Mouse (Mus musculus): ENCODE measurements around the gene Il20ra.
A peak's percentile ranks its signal among the peaks of the same experiment; 100 is the strongest.
"Not testable (repeated sequence)": the region's sequence is repeated elsewhere in the genome, so short reads cannot be mapped to it uniquely, and the experiment has no call there.

Il20ra gene

DNA sequence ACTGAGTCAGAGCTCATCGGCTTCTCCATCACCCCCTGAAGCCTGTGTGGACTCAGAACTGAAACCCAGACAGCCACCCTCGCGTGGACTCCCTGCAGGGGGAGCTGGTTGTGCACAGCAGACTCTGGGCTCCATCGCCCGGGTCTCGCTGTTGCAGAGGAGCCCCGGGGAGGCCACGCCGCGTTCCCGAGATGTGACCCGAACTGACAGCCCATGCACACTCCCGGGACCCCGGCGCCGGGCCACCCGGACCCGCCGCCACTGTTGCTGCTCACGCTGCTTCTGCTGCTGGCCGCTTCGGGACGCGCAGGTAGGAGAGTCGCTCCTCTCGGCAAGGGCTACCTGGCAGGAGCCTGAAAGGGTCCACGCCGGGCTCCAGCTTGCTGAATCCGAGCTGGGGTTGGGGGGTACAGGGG, at the start of gene Il20ra:
Gene Il20ra (plus strand): TSS at position 150 of the 416 bp plus-strand sequence.
- peak in 1 of 2 experiments; percentile 33 for DNase-seq (ENCODE audit: low spot score in 2 of 2)

DNA sequence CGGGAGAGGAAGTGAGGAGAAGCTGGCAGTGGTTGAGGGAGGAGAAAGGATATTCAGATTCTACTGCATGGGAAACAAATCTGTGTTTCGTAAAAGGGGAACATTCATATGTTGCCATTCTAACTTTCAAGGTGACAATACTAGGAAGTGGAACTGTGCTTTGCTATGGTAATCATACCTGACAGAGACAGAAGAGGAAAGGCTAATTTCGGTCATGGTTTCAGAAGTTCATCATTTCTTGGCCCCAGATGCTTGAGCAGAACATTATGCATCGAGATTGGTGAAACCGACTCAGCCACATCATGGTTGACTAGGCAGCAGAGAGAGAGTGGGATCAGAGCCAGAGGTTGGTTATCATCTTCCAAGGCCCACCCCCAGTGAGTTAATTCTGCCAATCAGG, 43.4 kb upstream of the Il20ra start:
- no peak for DNase-seq (ENCODE audit: low spot score in 2 of 2)

DNA sequence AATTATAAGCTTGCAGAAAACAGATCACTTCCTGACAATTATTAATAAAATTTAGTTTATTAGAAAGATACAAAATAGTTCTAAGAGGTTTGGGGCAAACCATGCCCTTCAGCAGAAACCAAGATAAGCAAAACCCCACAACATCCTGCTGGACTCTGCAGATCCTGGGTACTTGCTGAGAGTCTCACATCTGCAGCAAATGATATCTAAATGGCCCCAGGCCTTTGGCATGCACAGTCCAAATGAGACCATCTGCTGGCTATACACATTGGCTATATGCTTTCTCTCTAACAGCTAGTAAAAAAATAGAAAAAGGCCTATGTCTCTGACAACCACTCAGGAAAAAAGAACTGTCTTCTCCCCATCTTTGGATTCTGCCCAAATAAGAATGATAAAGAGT, 40.4 kb upstream of the Il20ra start:
- DNase-seq (ENCODE audit: low spot score in 2 of 2): no peak

DNA sequence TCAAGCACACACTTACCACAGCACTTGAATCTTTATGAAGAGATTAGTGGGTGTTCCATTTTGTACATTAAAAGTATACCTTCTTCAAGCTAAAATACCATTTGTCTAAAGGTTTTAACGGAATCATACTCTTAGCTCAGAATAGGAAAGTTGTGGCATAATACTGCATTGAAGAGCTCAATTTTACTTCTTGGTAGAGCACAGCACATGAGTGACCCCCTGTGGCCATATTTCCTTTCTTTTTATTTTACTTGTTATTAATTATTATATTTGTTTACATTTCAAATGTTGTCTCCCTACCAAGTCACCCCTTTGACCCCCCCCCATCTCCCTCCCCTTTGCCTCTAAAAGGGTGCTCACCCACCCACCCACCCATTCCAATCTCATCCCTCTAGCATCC, 39.2 kb upstream of the Il20ra start:
- DNase-seq (ENCODE audit: low spot score in 2 of 2): no peak

DNA sequence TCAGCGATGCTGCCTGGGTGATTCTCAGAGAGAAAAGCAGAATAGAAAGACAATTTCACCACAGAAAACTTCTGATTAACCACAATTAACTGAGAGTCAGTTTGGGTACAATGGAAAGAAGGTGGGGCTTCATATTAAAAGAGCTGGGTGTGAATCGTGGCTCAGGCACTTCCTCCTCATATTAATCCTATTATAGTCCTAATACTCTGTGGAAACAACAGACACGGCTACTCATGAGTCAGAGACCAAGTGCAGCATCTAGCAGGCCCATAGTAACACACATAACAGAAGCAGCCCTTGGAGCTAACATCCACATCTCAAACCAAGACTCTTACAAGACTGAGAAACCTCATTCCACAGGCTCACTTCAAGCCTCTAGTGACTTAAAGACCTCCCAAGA, 24.7 kb upstream of the Il20ra start:
- DNase-seq (ENCODE audit: low spot score in 2 of 2): no peak

DNA sequence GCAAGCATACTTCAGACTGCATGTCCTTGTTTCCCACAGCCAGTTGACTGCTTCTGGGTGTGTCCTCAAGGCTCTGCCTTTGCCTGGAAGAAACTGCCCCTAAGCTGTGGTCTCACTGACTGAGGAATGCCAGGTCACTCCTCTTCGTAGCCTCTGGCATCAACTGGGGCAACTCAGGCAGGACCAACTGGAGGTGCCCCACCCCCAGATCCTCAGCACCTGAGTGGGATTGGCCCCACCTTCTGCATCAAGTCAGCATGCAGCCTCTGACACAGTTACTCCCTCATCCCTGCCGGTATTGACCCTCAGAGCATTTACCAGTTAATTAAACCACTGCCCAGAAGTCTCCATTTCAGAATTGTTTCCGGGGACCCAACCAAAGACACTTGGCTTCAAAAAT, 21.1 kb upstream of the Il20ra start:
- DNase-seq (ENCODE audit: low spot score in 2 of 2): no peak

DNA sequence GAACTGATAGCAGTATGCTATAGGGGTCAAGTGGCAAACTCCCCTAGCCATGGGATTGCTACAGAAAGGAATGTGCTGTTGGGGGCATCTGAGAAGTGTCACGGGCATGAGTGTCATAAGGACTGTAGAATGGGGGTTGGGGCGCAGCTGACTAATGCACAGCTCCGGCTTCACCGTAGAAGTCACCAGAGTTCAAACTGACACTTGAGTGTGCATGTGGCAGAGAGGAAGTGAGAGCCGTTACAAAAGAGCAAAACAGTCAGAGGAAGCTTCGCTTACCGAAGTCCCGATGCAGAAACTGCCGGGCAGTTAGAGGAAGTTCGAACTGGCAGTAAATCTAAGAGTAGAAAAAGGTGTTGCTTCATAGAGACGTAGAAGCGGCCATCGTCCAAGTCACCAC, 20.6 kb upstream of the Il20ra start:
- DNase-seq (ENCODE audit: low spot score in 2 of 2): peak in 1 of 2 experiments; percentile 13

DNA sequence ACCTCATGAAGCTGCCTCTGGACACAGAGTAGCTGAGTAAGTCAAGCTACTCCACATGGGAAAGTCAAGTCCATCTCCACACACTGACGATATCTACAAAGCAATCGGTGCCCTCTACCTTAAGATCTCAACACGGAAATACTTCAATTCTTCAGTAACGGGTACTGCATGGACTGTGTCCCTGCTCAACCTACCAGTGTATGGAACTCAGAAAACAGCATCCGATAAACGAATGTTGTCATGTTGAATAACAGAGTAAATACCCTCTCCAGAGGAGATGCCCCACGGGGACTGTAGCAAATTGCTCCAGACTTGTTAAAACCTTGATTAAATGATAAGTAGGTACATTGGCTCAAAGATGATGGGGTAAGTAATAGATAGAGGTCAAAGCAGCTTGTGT, 20.0 kb upstream of the Il20ra start:
- DNase-seq (ENCODE audit: low spot score in 2 of 2): no peak

DNA sequence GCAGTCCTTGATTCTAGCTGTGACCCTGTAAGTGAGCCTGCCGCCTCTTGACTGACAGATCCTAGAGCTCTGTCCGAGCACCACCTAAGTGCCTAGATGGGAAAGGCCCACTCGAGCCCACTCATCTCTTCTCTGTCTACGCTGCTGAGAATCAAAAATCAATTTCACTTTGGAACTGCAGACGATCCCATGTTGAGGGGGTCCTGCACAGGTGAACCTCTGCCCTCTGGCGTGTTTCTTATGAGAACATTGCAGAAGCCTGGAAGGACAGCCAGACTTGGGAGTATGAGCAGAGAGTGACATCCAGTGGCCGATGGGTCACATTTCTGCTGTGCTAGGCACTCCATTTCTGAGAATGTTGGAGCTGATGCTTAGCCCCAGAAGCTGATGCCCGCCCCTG, 19.4 kb upstream of the Il20ra start:
- DNase-seq (ENCODE audit: low spot score in 2 of 2): peak in 1 of 2 experiments; percentile 31

DNA sequence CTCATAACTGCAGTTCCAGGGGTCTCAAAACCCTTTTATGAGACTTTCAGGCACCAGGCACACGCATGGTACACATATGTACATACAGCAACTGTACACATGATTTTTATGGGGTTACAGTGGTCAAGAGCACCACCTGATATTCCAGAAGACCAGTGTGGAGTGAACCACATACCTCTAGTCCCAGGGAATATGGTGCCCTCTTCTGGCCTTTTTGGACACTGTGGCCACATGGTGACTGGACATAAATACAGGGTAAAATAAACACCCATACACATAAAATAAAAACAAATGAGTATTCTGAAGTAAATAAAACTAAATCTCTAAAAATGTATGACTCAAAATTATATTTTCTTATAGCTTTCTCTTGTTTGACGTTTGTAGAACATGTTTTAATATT, 18.7 kb upstream of the Il20ra start:
- DNase-seq (ENCODE audit: low spot score in 2 of 2): no peak

DNA sequence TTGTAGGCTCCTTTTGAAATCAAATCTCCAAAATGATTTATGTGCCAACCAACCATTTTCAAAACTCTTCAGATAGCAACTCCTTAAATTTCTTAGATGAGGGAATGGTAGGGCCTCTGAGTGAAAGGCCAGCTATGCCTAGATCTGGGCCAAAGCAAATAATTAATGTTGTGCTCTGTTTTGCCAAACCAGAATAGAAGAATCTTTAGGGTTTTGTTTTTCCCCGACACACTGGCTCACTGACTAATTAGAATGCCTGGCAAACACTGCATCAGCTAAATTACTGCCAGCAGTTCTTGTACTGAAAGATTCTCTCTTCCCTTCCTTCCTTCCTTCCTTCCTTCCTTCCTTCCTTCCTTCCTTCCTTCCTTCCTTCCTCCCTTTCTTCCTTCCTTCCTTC, 13.0 kb upstream of the Il20ra start:
- no peak for DNase-seq (ENCODE audit: low spot score in 2 of 2)

DNA sequence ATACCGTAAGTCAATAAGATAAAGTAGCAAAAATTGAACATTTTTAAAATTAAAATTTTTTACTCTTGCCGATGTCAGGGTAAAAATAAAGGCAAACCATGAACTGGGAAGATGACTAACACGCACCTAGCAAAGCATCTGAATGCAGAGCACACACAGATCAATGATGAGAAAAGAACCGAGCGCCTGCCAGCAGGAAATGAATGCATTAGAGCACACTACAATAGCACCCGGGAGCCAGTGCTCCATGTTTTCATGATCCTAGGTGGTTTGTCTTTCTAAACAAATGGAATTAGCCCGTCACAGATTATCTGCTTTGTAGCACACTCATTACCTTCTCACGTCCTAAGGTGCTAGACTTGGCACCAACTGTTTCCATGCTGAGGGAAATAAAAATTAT, 7.9 kb upstream of the Il20ra start:
- DNase-seq (ENCODE audit: low spot score in 2 of 2): no peak

DNA sequence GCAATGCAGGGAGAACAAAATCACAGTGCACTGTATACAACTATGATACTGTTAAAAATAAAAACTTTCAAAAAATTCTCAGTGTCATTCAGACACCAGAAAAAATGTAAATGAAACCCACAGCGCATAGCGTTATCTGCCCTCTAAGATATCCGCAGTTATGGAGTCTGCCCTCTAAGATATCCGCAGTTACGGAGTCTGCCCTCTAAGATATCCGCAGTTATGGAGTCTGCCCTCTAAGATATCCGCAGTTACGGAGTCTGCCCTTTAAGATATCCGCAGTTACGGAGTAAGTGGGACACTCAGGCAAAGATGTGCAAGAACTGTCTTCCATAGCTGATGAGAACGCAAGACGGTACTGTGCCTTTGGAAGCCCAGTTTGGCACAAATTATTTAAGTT, 4.6 kb upstream of the Il20ra start:
- DNase-seq (ENCODE audit: low spot score in 2 of 2): no peak

DNA sequence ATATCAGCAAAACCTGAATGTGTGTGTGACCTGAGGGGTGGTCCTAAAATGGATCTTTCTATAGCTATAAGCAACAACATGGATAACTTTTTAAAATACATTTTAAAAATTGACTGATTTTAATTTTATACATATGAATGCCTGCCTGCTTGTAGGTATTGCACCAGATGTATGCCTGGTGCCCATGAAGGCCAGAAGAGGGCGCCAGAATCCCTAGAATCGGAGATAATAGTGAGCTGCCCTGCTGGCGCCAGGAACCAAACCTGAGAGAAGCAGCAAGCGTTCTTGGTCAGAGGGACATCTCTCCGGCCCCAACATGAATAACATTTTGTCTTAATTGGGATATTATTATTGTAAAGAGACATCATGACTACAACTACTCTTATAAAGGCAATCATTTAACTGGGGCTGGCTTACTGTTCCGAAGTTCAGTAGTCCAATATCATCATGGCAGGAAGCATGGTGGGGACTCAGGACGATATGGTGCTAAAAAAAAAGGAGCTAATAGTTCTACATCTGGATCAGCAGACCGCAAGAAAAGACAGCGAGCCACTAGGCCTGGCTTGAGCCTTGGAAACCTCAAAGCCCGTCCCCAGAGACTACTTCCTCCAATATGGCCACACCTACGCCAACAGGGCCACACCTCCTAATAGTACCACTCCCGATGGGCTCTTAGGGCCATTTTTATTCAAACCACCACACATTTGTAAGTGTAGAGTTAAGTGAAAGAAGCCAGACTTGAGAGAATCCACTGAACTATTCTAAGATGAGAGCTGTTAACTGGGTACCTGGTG, 3.9 kb upstream of the Il20ra start:
- no peak for DNase-seq (ENCODE audit: low spot score in 2 of 2)

DNA sequence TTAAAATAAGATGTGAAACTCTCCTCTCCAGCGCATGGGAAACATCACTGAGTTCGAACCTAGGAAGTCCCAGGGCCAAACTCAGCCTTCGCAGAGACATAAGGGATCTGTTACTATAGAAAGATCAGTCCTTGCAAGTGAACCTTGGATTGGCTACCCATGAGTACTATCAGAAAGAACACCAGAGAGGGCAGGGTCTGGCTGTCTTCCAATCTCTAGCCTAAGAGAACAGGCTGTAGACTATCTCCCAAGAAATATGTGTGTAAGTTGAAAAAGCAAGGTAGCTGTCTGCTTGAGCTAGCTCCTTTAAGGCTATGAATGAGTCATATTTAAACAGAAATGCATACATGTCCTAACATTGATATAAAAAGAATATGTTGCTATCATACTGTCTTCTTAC, 1.4 kb upstream of the Il20ra start:
- no peak for DNase-seq (ENCODE audit: low spot score in 2 of 2)

DNA sequence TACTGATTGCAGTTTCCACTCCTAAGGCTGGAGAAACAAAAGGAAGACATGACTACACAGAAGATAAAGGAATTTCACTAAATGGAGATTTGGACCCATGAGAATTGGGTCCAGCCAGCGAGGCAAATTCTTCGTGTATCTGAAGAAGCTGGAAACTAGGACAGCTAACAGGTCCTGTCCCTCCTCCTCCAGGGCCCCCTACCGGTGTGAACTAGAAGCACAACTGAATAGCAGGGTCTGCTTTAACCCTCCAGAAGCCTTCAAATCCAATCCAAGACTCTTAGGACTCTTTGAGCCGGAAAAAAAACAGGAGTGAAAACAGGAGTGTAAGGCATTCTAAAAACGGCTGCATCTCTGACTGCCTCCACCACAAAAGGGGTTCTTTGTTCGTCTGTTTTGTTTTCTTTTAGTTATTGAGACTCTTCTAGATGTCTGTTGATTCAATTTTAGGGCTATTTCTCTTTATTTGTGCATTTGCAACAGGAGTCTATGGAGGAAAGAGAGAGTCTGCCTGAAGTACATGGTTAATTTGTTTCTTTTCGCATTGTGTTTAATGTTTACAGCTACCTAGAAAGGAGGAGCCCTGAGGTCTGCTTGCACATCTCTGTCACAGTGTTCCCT, 709 bp upstream of the Il20ra start:
- no peak for DNase-seq (ENCODE audit: low spot score in 2 of 2)

DNA sequence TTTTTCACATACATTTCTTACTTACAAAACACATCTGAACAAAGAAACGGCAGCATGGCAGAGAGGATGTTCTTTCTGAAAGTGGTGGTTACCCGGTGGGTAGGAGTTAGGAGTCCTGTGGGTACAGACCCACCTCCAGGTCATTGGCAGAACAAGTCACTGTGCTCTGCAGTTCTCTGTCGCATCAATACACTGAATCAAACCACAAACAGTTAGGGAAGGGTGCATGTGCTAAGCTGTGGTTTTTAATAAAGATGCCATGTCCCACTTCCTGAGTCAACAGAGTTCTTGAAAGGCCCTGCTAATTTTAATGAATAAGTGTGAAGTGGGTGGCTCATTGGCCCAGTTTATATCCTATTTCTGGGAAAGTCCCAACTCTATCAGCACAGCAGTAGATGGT, 6.3 kb downstream of the Il20ra start:
- no peak for DNase-seq (ENCODE audit: low spot score in 2 of 2)

DNA sequence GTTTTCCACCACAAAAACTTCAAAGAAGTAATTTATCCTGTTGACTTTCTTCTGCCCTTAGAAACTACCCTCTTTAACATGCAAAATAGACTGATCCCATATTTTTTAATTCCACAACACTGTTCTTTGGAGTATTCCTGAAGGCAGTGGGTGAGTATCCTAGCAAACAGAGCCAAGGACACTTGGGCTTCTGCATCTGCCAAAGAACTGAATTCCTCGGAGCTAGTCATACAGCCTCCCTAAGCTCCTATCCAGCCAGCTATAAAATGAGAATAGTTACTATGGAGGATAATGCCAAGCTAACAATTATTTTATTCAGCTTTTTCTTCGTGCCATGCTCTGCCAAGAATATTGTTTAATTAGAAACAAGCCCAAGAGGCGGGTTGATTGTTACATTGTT, 9.9 kb downstream of the Il20ra start:
- DNase-seq (ENCODE audit: low spot score in 2 of 2): no peak

DNA sequence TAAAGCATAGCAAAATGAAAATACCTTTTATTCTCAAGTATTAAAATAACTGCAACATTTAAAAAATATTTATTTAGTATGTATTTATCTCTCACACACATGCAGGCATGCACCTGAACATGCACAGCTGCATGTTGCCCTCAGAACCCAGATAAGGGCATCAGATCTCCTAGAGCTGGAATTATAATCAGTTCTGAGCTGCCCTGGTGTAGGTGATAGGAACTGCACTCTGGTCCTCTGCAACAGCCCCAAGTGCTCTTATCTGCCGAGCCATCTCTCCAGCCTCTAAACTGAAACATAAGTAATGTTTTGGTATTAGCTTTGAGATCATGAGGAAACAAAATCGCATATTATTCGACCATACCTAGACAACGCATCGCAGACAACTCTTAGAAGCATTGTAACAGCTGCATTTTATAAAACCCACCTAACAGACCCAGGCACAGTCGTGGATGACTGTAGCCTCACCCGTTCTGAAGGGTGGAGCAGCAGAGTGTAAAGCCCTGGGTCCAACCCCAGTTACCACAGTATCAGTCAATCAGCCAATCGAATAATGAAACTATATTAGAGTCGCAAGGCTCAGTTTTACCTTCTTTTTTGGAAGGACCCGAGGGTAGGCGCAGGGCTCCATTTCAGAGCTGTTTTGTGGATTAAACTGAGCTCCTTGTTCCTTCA, 11.9 kb downstream of the Il20ra start:
- no peak for DNase-seq (ENCODE audit: low spot score in 2 of 2)

DNA sequence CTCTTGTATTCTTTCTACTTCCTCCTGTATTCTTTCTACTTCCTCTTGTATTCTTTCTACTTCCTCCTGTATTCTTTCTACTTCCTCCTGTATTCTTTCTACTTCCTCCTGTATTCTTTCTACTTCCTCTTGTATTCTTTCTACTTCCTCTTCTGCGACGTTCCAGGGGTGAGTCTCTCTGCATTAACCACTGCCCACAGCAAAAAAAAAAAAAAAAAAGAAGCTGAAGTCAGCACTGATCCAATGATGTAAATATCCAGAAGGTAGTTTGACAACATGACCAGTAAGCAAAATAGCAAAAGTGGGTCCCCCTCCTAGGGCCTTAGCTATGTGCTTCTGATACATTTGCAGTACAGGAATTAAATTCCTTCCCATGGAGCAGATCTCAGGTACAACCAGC, 26.1 kb downstream of the Il20ra start:
- DNase-seq (ENCODE audit: low spot score in 2 of 2): not testable (repeated sequence)

DNA sequence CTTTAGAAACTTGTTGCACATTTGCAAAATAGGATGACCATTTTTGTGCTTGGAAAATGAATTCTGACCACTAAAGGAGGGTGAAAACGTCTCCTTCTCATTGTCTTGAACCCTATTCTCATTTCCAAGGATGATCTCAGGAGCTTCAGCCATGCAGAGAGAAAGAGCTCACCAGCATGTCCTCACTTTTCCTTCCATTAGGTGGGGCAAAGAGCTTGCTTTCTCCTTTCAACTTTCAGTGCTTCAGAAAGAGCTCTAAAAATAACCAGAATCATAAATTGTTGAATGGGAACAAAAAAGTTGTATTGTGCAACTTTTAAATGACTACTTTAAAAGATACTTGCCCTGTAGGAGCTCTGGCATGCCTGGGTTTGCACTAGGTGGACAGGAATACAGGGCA, 33.3 kb downstream of the Il20ra start:
- no peak for DNase-seq (ENCODE audit: low spot score in 2 of 2)

DNA sequence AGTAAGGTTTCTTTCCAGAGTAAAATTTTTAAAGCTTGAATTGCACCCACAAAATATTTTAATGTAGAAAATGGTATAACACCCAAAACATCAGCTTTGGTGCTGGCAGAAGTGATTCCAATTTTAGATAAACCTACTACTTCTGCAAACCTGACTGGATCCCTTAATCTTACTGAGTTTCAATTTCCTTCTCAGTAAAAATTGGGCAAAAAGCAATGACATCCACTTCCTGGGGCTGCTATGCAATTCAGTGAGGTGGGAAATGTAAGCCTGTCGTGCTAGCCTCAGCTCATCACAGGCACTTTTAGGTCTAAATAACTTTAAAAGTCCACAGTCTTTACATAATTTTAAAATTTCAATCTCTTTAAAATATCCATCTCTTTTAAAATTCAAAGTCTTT, 33.8 kb downstream of the Il20ra start:
- DNase-seq (ENCODE audit: low spot score in 2 of 2): no peak

DNA sequence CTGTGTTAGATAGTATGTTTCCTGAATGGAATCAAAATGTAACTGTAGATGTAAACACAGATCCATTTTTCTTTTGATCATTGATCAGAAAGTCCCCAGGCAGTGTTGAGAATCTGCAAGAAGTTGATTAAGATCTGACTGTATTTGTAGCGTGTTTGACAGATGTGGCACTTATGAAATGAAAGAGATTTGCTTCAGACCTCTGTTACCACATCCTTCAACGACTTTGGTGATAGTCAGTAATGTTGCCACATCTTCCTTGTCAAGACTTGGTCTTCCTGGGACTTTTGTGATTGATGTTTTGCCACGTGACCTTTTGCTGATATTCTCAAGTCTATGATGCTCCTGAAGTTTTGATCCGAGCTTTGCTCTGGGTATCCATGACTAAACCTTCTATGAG, 35.3 kb downstream of the Il20ra start:
- no peak for DNase-seq (ENCODE audit: low spot score in 2 of 2)
